Mouse (Mus musculus) ES-Bruce4 (cell line): ENCODE measurements around the gene Plin1.

ENCODE experiments used
- CTCF ChIP-seq: IDR thresholded peaks from one replicate; pipeline ENCODE4 v1.8.1; 2011; ENCODE audit warnings: low read depth, low read length
- EP300 ChIP-seq: IDR thresholded peaks from 2 replicates; pipeline ENCODE4 v1.6.1; 2011; ENCODE audit warnings: low read depth, low read length; ENCODE audit not compliant: insufficient read depth
- POLR2A ChIP-seq: IDR thresholded peaks from one replicate; pipeline ENCODE4 v1.8.1; 2011; ENCODE audit warnings: low read length; ENCODE audit not compliant: insufficient read depth

DNA sequence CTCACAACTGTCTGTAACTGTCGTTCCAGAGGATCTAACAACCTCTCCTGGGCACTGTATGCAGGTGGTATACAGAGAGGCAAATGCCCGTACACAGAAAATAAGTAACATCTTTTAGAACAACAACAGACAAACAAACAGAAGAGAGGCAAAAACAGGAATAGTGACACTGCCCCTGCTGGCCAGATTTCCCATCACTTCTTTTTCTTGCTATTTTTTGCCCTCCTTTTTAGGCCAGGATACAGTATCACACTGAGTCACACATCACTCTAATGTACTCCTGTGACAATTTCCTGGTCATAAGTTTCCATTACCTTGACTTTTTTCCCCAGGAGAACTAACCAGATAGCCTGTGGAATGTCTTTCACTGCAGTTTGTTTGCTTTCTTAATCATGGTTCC, 23.6 kb upstream of the Plin1 start:
- TF ChIP-seq POLR2A (no peak), CTCF (no peak), EP300 (no peak)
